Mouse (Mus musculus): ENCODE measurements around the gene Sms. TPM values are rescaled to one million over a fixed set of nuclear protein-coding genes. Genes with fewer than 3 reads are reported as not detected.

Sms gene
- polyA plus RNA-seq, 1 experiment, result 18.0 TPM

GRCm38 (mm10) chrX:157471711-157472660 lies 20.1 kb downstream of the Sms start:
- 80% methylated on average over 8 of the region's 8 CpGs for WGBS
- TF ChIP-seq CTCF (IDR thresholded peaks at IDR 0.05; ENCODE audit: control insufficient read depth, insufficient read depth, low read length) (no peak), POLR2A (IDR thresholded peaks at IDR 0.05; ENCODE audit: borderline replicate concordance, control insufficient read depth, low read depth, low read length) (no peak)
- Histone ChIP-seq H3K27ac (ENCODE audit: control insufficient read depth, insufficient read depth, low read depth, low read length, poor library complexity) (no peak overlapping the region), H3K4me1 (ENCODE audit: control insufficient read depth, insufficient read depth, low read length) (no peaks in the 10 kb centered on the region), H3K4me3 (replicated peaks; ENCODE audit: control insufficient read depth, low read depth, low read length) (no peak overlapping the region)

GRCm38 (mm10) chrX:157468795-157469194 lies 23.3 kb downstream of the Sms start:
- Histone ChIP-seq H3K27ac (ENCODE audit: control insufficient read depth, insufficient read depth, low read depth, low read length, poor library complexity) (no peak overlapping the region), H3K4me1 (ENCODE audit: control insufficient read depth, insufficient read depth, low read length) (no peaks in the 10 kb centered on the region), H3K4me3 (replicated peaks; ENCODE audit: control insufficient read depth, low read depth, low read length) (no peak overlapping the region)
- 63% methylated on average over 3 of the region's 3 CpGs for WGBS
- TF ChIP-seq POLR2A (IDR thresholded peaks at IDR 0.05; ENCODE audit: borderline replicate concordance, control insufficient read depth, low read depth, low read length), result no peak
- TF ChIP-seq CTCF (IDR thresholded peaks at IDR 0.05; ENCODE audit: control insufficient read depth, insufficient read depth, low read length), result no peak

- Histone ChIP-seq H3K4me1 (ENCODE audit: control insufficient read depth, insufficient read depth, low read length) (no peaks in the 10 kb centered on the region), H3K4me3 (replicated peaks; ENCODE audit: control insufficient read depth, low read depth, low read length) (no peak overlapping the region), H3K27ac (ENCODE audit: control insufficient read depth, insufficient read depth, low read depth, low read length, poor library complexity) (no peak overlapping the region)
- no peak for TF ChIP-seq POLR2A (IDR thresholded peaks at IDR 0.05; ENCODE audit: borderline replicate concordance, control insufficient read depth, low read depth, low read length)
- no peak for TF ChIP-seq CTCF (IDR thresholded peaks at IDR 0.05; ENCODE audit: control insufficient read depth, insufficient read depth, low read length)
- 87% methylated on average over 2 of the region's 2 CpGs for WGBS
Observed at GRCm38 (mm10) chrX:157468055-157468454, 24.0 kb downstream of the Sms start.

- WGBS, result 33% methylated on average over 1 of the region's 1 CpGs
- Histone ChIP-seq H3K4me1 (ENCODE audit: control insufficient read depth, insufficient read depth, low read length) (no peaks in the 10 kb centered on the region), H3K4me3 (replicated peaks; ENCODE audit: control insufficient read depth, low read depth, low read length) (no peak overlapping the region), H3K27ac (ENCODE audit: control insufficient read depth, insufficient read depth, low read depth, low read length, poor library complexity) (no peak overlapping the region)
- no peak for TF ChIP-seq CTCF (IDR thresholded peaks at IDR 0.05; ENCODE audit: control insufficient read depth, insufficient read depth, low read length)
Observed at GRCm38 (mm10) chrX:157465949-157466348, 26.1 kb downstream of the Sms start.

- H3K4me1 ChIP-seq (ENCODE audit: control insufficient read depth, insufficient read depth, low read length), result no peaks in the 10 kb centered on the region
- no peak overlapping the region for H3K27ac ChIP-seq (ENCODE audit: control insufficient read depth, insufficient read depth, low read depth, low read length, poor library complexity)
- 66% methylated on average over 3 of the region's 3 CpGs for WGBS
- TF ChIP-seq POLR2A (IDR thresholded peaks at IDR 0.05; ENCODE audit: borderline replicate concordance, control insufficient read depth, low read depth, low read length) (no peak), CTCF (IDR thresholded peaks at IDR 0.05; ENCODE audit: control insufficient read depth, insufficient read depth, low read length) (no peak)
- H3K4me3 ChIP-seq (replicated peaks; ENCODE audit: control insufficient read depth, low read depth, low read length), result no peak overlapping the region
Observed at GRCm38 (mm10) chrX:157462716-157463115, 29.4 kb downstream of the Sms start.

GRCm38 (mm10) chrX:157454430-157454829 lies 37.7 kb downstream of the Sms start:
- Histone ChIP-seq H3K4me1 (ENCODE audit: control insufficient read depth, insufficient read depth, low read length) (no peaks in the 10 kb centered on the region), H3K4me3 (replicated peaks; ENCODE audit: control insufficient read depth, low read depth, low read length) (no peak overlapping the region), H3K27ac (ENCODE audit: control insufficient read depth, insufficient read depth, low read depth, low read length, poor library complexity) (no peak overlapping the region)
- 22% methylated on average over 1 of the region's 1 CpGs for WGBS
- TF ChIP-seq CTCF (IDR thresholded peaks at IDR 0.05; ENCODE audit: control insufficient read depth, insufficient read depth, low read length), result peak; percentile 53
- TF ChIP-seq POLR2A (IDR thresholded peaks at IDR 0.05; ENCODE audit: borderline replicate concordance, control insufficient read depth, low read depth, low read length), result no peak

GRCm38 (mm10) chrX:157449000-157449399 lies 43.1 kb downstream of the Sms start:
- TF ChIP-seq POLR2A (IDR thresholded peaks at IDR 0.05; ENCODE audit: borderline replicate concordance, control insufficient read depth, low read depth, low read length), result no peak
- TF ChIP-seq CTCF (IDR thresholded peaks at IDR 0.05; ENCODE audit: control insufficient read depth, insufficient read depth, low read length), result no peak
- no peak overlapping the region for H3K27ac ChIP-seq (ENCODE audit: control insufficient read depth, insufficient read depth, low read depth, low read length, poor library complexity)
- H3K4me3 ChIP-seq (replicated peaks; ENCODE audit: control insufficient read depth, low read depth, low read length), result no peak overlapping the region
- 68% methylated on average over 1 of the region's 1 CpGs for WGBS
- no peaks in the 10 kb centered on the region for H3K4me1 ChIP-seq (ENCODE audit: control insufficient read depth, insufficient read depth, low read length)

- no peaks in the 10 kb centered on the region for H3K4me1 ChIP-seq (ENCODE audit: control insufficient read depth, insufficient read depth, low read length)
- TF ChIP-seq POLR2A (IDR thresholded peaks at IDR 0.05; ENCODE audit: borderline replicate concordance, control insufficient read depth, low read depth, low read length) (no peak), CTCF (IDR thresholded peaks at IDR 0.05; ENCODE audit: control insufficient read depth, insufficient read depth, low read length) (no peak)
- no peak overlapping the region for H3K27ac ChIP-seq (ENCODE audit: control insufficient read depth, insufficient read depth, low read depth, low read length, poor library complexity)
- 69% methylated on average over 6 of the region's 6 CpGs for WGBS
- no peak overlapping the region for H3K4me3 ChIP-seq (replicated peaks; ENCODE audit: control insufficient read depth, low read depth, low read length)
Observed at GRCm38 (mm10) chrX:157447431-157447830, 44.7 kb downstream of the Sms start.
